Mouse (Mus musculus) liver, postnatal 0 days (tissue): Measurements from ENCODE around the gene Meis3. TPM values are rescaled to one million over a fixed set of nuclear protein-coding genes. Genes with fewer than 3 reads are reported as not detected.
A peak's percentile ranks its signal among the peaks of the same experiment; 100 is the strongest.

Source experiments
- ATAC-seq: fragments of 200-750 bp; cut with Nextera tagmentation; 2 replicates; pipeline ENCODE4 v1.8.0; 2017; ENCODE audit warnings: mild to moderate bottlenecking, moderate library complexity
- DNase-seq: peaks from one replicate; pipeline ENCODE4 v3.0.0-alpha.2; 2016
- H3K27ac ChIP-seq: fragments of 300-500 bp; sonication (generic); 2 replicates; pipeline ENCODE4 v1.5.1; 2014; ENCODE audit warnings: antibody characterized with exemption, moderate library complexity, mild to moderate bottlenecking, low read depth
- H3K27me3 ChIP-seq: fragments of 300-500 bp; sonication (generic); 2 replicates; pipeline ENCODE4 v1.6.1; 2014; ENCODE audit warnings: low read length, control low read depth, mixed read lengths; ENCODE audit not compliant: insufficient read depth
- H3K36me3 ChIP-seq: fragments of 300-500 bp; sonication (generic); replicated peaks from 2 replicates; pipeline ENCODE4 v1.6.1; 2014; ENCODE audit warnings: mild to moderate bottlenecking, control low read depth, low read length, moderate library complexity, mixed read lengths; ENCODE audit not compliant: insufficient read depth
- H3K4me1 ChIP-seq: fragments of 300-500 bp; sonication (generic); 2 replicates; pipeline ENCODE4 v1.6.1; 2014; ENCODE audit warnings: antibody characterized with exemption, mild to moderate bottlenecking, control low read depth; ENCODE audit not compliant: insufficient read depth
- H3K4me2 ChIP-seq: fragments of 300-500 bp; sonication (generic); 2 replicates; pipeline ENCODE4 v1.6.1; 2014; ENCODE audit warnings: low read depth, mild to moderate bottlenecking, low read length, moderate library complexity, mixed read lengths
- H3K4me3 ChIP-seq: fragments of 300-500 bp; sonication (generic); 2 replicates; pipeline ENCODE4 v1.5.1; 2014; ENCODE audit warnings: low read depth, low read length
- H3K9ac ChIP-seq: fragments of 300-500 bp; sonication (generic); replicated peaks from 2 replicates; pipeline ENCODE4 v1.6.1; 2014; ENCODE audit warnings: mild to moderate bottlenecking, moderate library complexity
- H3K9me3 ChIP-seq: fragments of 300-500 bp; sonication (generic); 2 replicates; pipeline ENCODE4 v1.6.1; 2016; ENCODE audit warnings: mild to moderate bottlenecking, control low read depth, low read length, mixed read lengths
- CTCF ChIP-seq: sonication (generic); IDR thresholded peaks from 2 replicates; pipeline ENCODE4 v1.5.1; 2016; ENCODE audit warnings: antibody characterized with exemption, low read depth
- EP300 ChIP-seq: IDR thresholded peaks from 2 replicates; pipeline ENCODE4 v1.6.1; 2016; ENCODE audit warnings: antibody characterized with exemption, low read depth, mild to moderate bottlenecking
- WGBS: fragments of 180-500 bp; shearing (Covaris S2); extraction: QIAGEN DNeasy Blood & Tissue Kit; methylation state at CpG from one replicate; pipeline ENCODE4 v1.1.7; 2014; ENCODE audit not compliant: insufficient replicate concordance; 5-methylcytosine and 5-hydroxymethylcytosine counted together
- polyA plus RNA-seq: library from polyadenylated mRNA; unstranded; fragments of >200 nt; fragmentation: Nextera tagmentation; extraction: Ambion mirVana; gene quantifications from 2 replicates; pipeline ENCODE4 v1.2.1, GENCODE M21; 2015

Gene Meis3
- polyA plus RNA-seq, 1 experiment from 2014 or later: 1.9 TPM

GRCm38 (mm10) chr7:16146489-16147410 is 28.1 kb upstream of the Meis3 start:
- no peak overlapping the region for H3K4me2 ChIP-seq
- H3K27me3 ChIP-seq: peaks cover 10% of the 10 kb centered on the region
- H3K9ac ChIP-seq: no peak overlapping the region
- H3K27ac ChIP-seq: no peak overlapping the region
- no peaks in the 10 kb centered on the region for H3K4me1 ChIP-seq
- TF ChIP-seq CTCF (no peak), EP300 (no peak)
- H3K9me3 ChIP-seq: no peaks in the 10 kb centered on the region
- WGBS: 34% methylated on average over 27 of the region's 27 CpGs
- no peak for ATAC-seq
- no peaks in the 10 kb centered on the region for H3K36me3 ChIP-seq
- no peak for DNase-seq
- H3K4me3 ChIP-seq: no peak overlapping the region

- 11% methylated on average over 15 of the region's 15 CpGs for WGBS
- H3K9ac ChIP-seq: no peak overlapping the region
- TF ChIP-seq EP300 (no peak), CTCF (no peak)
- no peak overlapping the region for H3K4me3 ChIP-seq
- H3K36me3 ChIP-seq: no peaks in the 10 kb centered on the region
- H3K4me1 ChIP-seq: no peaks in the 10 kb centered on the region
- H3K27me3 ChIP-seq: peaks cover 10% of the 10 kb centered on the region
- ATAC-seq (no peak), DNase-seq (peak; percentile 73)
- no peak overlapping the region for H3K27ac ChIP-seq
- H3K4me2 ChIP-seq: no peak overlapping the region
- H3K9me3 ChIP-seq: no peaks in the 10 kb centered on the region
These were observed 27.2 kb upstream of the Meis3 start for GRCm38 (mm10) chr7:16147643-16148042.

GRCm38 (mm10) chr7:16149241-16149640 is 25.6 kb upstream of the Meis3 start:
- Histone ChIP-seq H3K4me3 (no peak overlapping the region), H3K9me3 (no peaks in the 10 kb centered on the region), H3K27ac (no peak overlapping the region), H3K36me3 (no peaks in the 10 kb centered on the region), H3K9ac (no peak overlapping the region), H3K27me3 (peaks cover 10% of the 10 kb centered on the region), H3K4me2 (no peak overlapping the region), H3K4me1 (no peaks in the 10 kb centered on the region)
- 36% methylated on average over 5 of the region's 5 CpGs for WGBS
- DNase-seq (no peak), ATAC-seq (no peak)
- TF ChIP-seq EP300: no peak
- no peak for TF ChIP-seq CTCF

DNA sequence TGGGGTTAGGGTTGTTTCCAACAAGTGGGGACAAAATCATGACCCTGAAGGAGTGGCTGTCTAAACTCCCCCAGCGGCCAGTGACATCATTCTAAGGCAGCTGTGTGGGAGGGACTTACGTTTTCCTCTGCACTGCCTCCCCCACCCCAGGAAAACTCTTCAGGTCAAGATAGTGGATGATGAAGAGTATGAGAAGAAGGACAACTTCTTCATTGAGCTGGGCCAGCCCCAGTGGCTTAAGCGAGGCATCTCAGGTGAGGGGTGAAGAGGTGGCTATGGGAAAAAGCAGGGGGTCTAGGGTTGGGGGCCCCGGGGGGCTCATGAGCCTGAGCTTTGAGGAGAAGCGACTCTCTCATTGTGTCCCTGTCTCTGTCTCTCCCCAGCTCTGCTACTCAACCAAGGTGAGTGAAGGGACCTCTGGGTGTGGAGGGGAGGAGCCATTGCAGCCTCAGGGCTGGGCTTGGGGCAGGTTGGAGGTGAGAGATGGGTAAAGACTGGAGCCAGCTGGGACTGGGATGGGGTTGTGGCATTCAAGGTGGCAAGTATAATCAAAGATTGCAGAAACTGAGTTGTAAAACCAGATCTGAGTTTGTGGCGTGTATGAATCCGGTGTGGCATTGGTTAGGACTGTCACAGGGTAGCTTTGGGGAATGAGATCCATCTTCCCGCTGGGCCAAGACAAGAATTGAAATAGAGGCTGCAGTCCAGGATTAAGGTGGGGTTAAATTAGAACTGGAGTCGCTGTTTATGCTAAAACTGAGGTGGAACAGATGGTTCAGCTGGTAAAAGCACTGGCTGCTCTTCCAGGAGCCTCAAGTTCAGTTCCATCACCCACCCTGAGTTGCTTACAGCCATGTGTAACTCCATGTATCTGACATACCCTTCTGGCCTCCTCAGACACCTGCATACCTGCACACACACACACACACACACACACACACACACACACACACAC is 24.4 kb upstream of the Meis3 start:
- no peaks in the 10 kb centered on the region for H3K4me1 ChIP-seq
- no peak overlapping the region for H3K9ac ChIP-seq
- H3K36me3 ChIP-seq: no peaks in the 10 kb centered on the region
- no peak for TF ChIP-seq EP300
- no peak for TF ChIP-seq CTCF
- 56% methylated on average over 9 of the region's 9 CpGs for whole genome bisulfite sequencing
- H3K4me3 ChIP-seq: no peak overlapping the region
- DNase-seq (no peak), ATAC-seq (no peak)
- H3K4me2 ChIP-seq: no peak overlapping the region
- peaks cover 10% of the 10 kb centered on the region for H3K27me3 ChIP-seq
- H3K27ac ChIP-seq: no peak overlapping the region
- H3K9me3 ChIP-seq: no peaks in the 10 kb centered on the region

DNA sequence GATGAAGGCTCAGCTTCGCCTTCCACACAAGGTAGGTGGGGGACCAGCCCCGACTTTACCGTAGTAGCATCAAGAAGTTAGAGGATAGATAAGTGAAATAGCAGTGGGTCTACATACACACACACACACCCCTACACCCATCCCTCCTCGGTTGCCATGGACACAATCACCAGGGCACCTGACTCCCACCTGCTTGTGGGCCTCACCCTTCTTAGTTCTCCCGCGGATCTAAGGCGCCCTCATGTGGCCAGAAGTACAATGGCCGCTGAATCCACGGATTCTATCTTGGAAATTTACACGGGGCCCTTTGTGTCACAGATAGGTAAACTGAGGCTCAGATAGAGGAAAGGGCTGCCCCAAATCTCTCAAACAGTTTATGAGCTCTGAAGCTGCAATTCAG is 21.4 kb upstream of the Meis3 start:
- no peak overlapping the region for H3K27ac ChIP-seq
- H3K9me3 ChIP-seq: no peaks in the 10 kb centered on the region
- TF ChIP-seq EP300 (no peak), CTCF (peak; percentile 81)
- WGBS: 17% methylated on average over 10 of the region's 10 CpGs
- no peak overlapping the region for H3K4me3 ChIP-seq
- ATAC-seq (peak; percentile 67), DNase-seq (peak; percentile 53)
- no peak overlapping the region for H3K4me2 ChIP-seq
- H3K27me3 ChIP-seq: peaks cover 5% of the 10 kb centered on the region
- H3K36me3 ChIP-seq: no peaks in the 10 kb centered on the region
- H3K4me1 ChIP-seq: no peaks in the 10 kb centered on the region
- H3K9ac ChIP-seq: no peak overlapping the region
